Mouse (Mus musculus) brain, embryonic 14.5 days (tissue): ENCODE data around the gene Rnase12.

Experiments
- CTCF ChIP-seq: fragments of 200-500 bp; IDR thresholded peaks from 2 replicates; pipeline ENCODE4 v1.5.1; 2012; ENCODE audit warnings: inconsistent platforms, mild to moderate bottlenecking, moderate library complexity, borderline replicate concordance; ENCODE audit not compliant: insufficient read depth, insufficient read length; ENCODE audit errors: extremely low read depth
- POLR2A ChIP-seq: fragments of 200-500 bp; IDR thresholded peaks from 2 replicates; pipeline ENCODE4 v1.6.1; 2012; ENCODE audit warnings: mild to moderate bottlenecking, inconsistent platforms, borderline replicate concordance; ENCODE audit not compliant: poor library complexity, insufficient read depth, insufficient read length, severe bottlenecking; ENCODE audit errors: extremely low read depth

DNA sequence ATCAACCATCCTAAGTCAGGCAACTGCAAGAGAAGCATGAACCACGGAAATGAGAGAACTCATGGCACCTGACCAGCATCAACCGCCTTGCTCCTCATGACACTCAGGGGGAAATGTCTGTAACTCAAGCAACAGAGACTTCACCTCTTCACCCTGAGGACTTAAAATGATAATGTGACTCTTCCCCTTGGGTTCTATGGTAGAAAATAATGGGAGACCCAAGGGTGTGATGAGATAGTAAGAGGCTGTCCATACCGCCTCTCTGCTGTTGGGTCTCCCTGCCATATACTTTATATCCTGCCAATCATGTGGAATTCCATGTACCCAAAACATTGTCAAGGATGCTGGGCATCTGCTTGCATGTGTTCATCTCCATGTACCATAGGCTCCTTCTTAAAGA lies 16.9 kb upstream of the Rnase12 start, which contains the start of gene Olfr750:
- no peak for TF ChIP-seq CTCF
- no peak for TF ChIP-seq POLR2A
